Mouse (Mus musculus) thymus, postnatal 14 days (tissue): ENCODE measurements at regions not wholly inside any gene's neighbourhood (a gene's known extent, or its start where the extent isn't known, plus 50 kb on each side); places are given as distances from the start of the nearest gene placed in this dataset.

Experiments
- DNase-seq: peaks from one replicate; pipeline ENCODE4 v3.0.0; 2021

- no peak for DNase-seq
These were observed 417.9 kb upstream of the Rag2 start for GRCm38 (mm10) chr2:101206637-101207036.

- DNase-seq = no peak
These were observed 415.4 kb upstream of the Rag2 start for GRCm38 (mm10) chr2:101209136-101209535.

- DNase-seq = no peak
These were observed 403.8 kb upstream of the Rag2 start for GRCm38 (mm10) chr2:101220759-101221158.

- no peak for DNase-seq
These were observed 381.5 kb upstream of the Rag2 start for GRCm38 (mm10) chr2:101242983-101243382.

GRCm38 (mm10) chr2:101247133-101247532 lies 377.4 kb upstream of the Rag2 start:
- no peak for DNase-seq

- DNase-seq = no peak
These were observed 372.3 kb upstream of the Rag2 start for GRCm38 (mm10) chr2:101252228-101252627.

GRCm38 (mm10) chr2:101256464-101256863 lies 368.1 kb upstream of the Rag2 start:
- no peak for DNase-seq

GRCm38 (mm10) chr2:101263934-101264333 lies 360.6 kb upstream of the Rag2 start:
- DNase-seq = no peak

GRCm38 (mm10) chr2:101266685-101267374 lies 357.7 kb upstream of the Rag2 start:
- no peak for DNase-seq

GRCm38 (mm10) chr2:101274045-101274664 lies 350.4 kb upstream of the Rag2 start:
- DNase-seq = no peak

GRCm38 (mm10) chr2:101284886-101285285 lies 339.6 kb upstream of the Rag2 start:
- no peak for DNase-seq

GRCm38 (mm10) chr2:101288119-101288518 lies 336.4 kb upstream of the Rag2 start:
- no peak for DNase-seq

GRCm38 (mm10) chr2:101289168-101289567 lies 335.4 kb upstream of the Rag2 start:
- peak; percentile 28 for DNase-seq

GRCm38 (mm10) chr2:101290738-101291137 lies 333.8 kb upstream of the Rag2 start:
- DNase-seq = no peak

GRCm38 (mm10) chr2:101295678-101296368 lies 328.7 kb upstream of the Rag2 start:
- no peak for DNase-seq

GRCm38 (mm10) chr2:101296369-101296682 lies 328.2 kb upstream of the Rag2 start:
- no peak for DNase-seq

GRCm38 (mm10) chr2:101296778-101297177 lies 327.7 kb upstream of the Rag2 start:
- DNase-seq = no peak

GRCm38 (mm10) chr2:101299126-101299525 lies 325.4 kb upstream of the Rag2 start:
- no peak for DNase-seq

- DNase-seq = no peak
These were observed 324.4 kb upstream of the Rag2 start for GRCm38 (mm10) chr2:101300106-101300505.

GRCm38 (mm10) chr2:101321286-101321914 lies 303.1 kb upstream of the Rag2 start:
- DNase-seq = no peak

GRCm38 (mm10) chr2:101356709-101357108 lies 267.8 kb upstream of the Rag2 start:
- no peak for DNase-seq

GRCm38 (mm10) chr2:101364256-101364655 lies 260.3 kb upstream of the Rag2 start:
- DNase-seq = no peak

- no peak for DNase-seq
These were observed 256.2 kb upstream of the Rag2 start for GRCm38 (mm10) chr2:101368278-101368677.
